In the genomic region with DNA sequence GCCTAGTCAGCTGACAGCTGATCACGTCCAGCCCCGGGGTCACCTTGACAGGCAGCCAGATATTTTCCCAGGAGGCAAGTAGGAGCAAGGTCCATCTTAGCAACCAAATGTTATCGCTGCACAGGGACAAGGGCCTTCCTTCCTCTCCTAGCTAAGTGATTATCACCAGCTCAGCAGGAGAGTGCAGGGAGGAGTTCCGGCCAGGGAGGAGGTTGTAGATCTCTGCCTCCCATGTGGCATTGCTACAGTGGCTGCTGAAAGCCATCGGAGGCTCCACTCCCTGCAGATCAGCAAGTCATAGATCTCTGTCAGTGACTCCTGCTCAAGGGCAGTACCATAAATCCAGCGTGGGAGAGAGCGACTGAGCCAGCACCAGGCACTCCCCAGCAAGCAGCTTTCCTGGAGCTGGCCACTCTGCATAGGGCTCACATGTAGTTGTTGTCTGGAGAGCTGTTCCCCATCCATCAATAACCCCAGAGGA, we compare ENCODE assay signal across 9 mouse cellular contexts. TPM values are rescaled to one million over a fixed set of nuclear protein-coding genes. Genes with fewer than 3 reads are reported as not detected.
DNase-seq lines count a peak whose midpoint lies in the region; ATAC-seq and TF ChIP-seq lines count a peak whose summit lies in the region.
"Had no signal": no experiment of that assay in that cellular context is flagged by ENCODE, and none has a peak within 500 bp of the region (broad histone marks: within the 10 kb centered on the region; RNA-seq: fewer than 3 reads in every experiment).

No protein-coding gene starts in this region.

- WGBS in heart, embryonic 16.5 days, result 11% methylated on average over 7 of the region's 7 CpGs
- 1% methylated on average over 7 of the region's 7 CpGs for WGBS in kidney, postnatal 0 days
- 7% methylated on average over 7 of the region's 7 CpGs for WGBS in neural tube, embryonic 15.5 days

- TF ChIP-seq CTCF in kidney, postnatal 0 days (IDR thresholded peaks at IDR 0.05; ENCODE audit: low read depth), result no peak

- H3K36me3 ChIP-seq in megakaryocyte, embryonic 14.5 days (replicated peaks; ENCODE audit: low read length), result no peaks in the 10 kb centered on the region
- H3K36me3 ChIP-seq in heart, embryonic 16.5 days (ENCODE audit: control insufficient read depth, insufficient read depth), result no peaks in the 10 kb centered on the region
- H3K36me3 ChIP-seq in kidney, postnatal 0 days (ENCODE audit: insufficient read depth, low read length), result no peaks in the 10 kb centered on the region
- no peaks in the 10 kb centered on the region for H3K36me3 ChIP-seq in neural tube, embryonic 15.5 days

- no peak overlapping the region for H3K9ac ChIP-seq in heart, embryonic 16.5 days (ENCODE audit: low read length)
- H3K9ac ChIP-seq in kidney, postnatal 0 days (ENCODE audit: low read depth, low read length), result no peak overlapping the region
- H3K9ac ChIP-seq in neural tube, embryonic 15.5 days (replicated peaks), result no peak overlapping the region

- peak overlapping the region; percentile 49 for H3K27ac ChIP-seq in heart, embryonic 16.5 days (ENCODE audit: low read length)
- H3K27ac ChIP-seq in kidney, postnatal 0 days, result no peak overlapping the region
- H3K27ac ChIP-seq in neural tube, embryonic 15.5 days (replicated peaks), result peak overlapping the region; percentile 72

- DNase-seq in kidney, postnatal 0 days (ENCODE audit: low spot score), result peak; percentile 82
- DNase-seq in urinary bladder, postnatal 14 days (ENCODE audit: low spot score), result no peak
- no peak for DNase-seq in right cerebral cortex, postnatal 25 days

- peak overlapping the region; percentile 34 for H3K4me3 ChIP-seq in megakaryocyte, embryonic 14.5 days (replicated peaks)
- H3K4me3 ChIP-seq in heart, embryonic 16.5 days (ENCODE audit: low read length), result no peak overlapping the region
- H3K4me3 ChIP-seq in kidney, postnatal 0 days (replicated peaks; ENCODE audit: low read depth, low read length), result no peak overlapping the region
- H3K4me3 ChIP-seq in neural tube, embryonic 15.5 days (replicated peaks), result no peak overlapping the region

- peaks cover 34% of the 10 kb centered on the region for H3K27me3 ChIP-seq in megakaryocyte, embryonic 14.5 days (replicated peaks)
- no peaks in the 10 kb centered on the region for H3K27me3 ChIP-seq in heart, embryonic 16.5 days (ENCODE audit: control insufficient read depth, insufficient read depth, low read length)
- H3K27me3 ChIP-seq in kidney, postnatal 0 days (ENCODE audit: insufficient read depth, low read length), result no peaks in the 10 kb centered on the region
- no peaks in the 10 kb centered on the region for H3K27me3 ChIP-seq in neural tube, embryonic 15.5 days (replicated peaks)

- H3K9me3 ChIP-seq in megakaryocyte, embryonic 14.5 days, result peaks cover 14% of the 10 kb centered on the region
- H3K9me3 ChIP-seq in heart, embryonic 16.5 days (replicated peaks; ENCODE audit: control insufficient read depth, low read length), result no peaks in the 10 kb centered on the region
- H3K9me3 ChIP-seq in kidney, postnatal 0 days (replicated peaks; ENCODE audit: low read length), result no peaks in the 10 kb centered on the region
- no peaks in the 10 kb centered on the region for H3K9me3 ChIP-seq in neural tube, embryonic 15.5 days (replicated peaks)

- no peak overlapping the region for H3K4me2 ChIP-seq in heart, embryonic 16.5 days (ENCODE audit: low read depth, low read length)
- peak overlapping the region; percentile 23; the same call in 1 of the 2 replicates for H3K4me2 ChIP-seq in kidney, postnatal 0 days (ENCODE audit: low read length)
- H3K4me2 ChIP-seq in neural tube, embryonic 15.5 days, result peak overlapping the region; percentile 22

- peaks cover 26% of the 10 kb centered on the region for H3K4me1 ChIP-seq in megakaryocyte, embryonic 14.5 days
- H3K4me1 ChIP-seq in heart, embryonic 16.5 days (ENCODE audit: control insufficient read depth, insufficient read depth, low read length), result no peaks in the 10 kb centered on the region
- H3K4me1 ChIP-seq in kidney, postnatal 0 days (replicated peaks; ENCODE audit: insufficient read depth, low read length), result no peaks in the 10 kb centered on the region
- H3K4me1 ChIP-seq in neural tube, embryonic 15.5 days, result peaks cover 16% of the 10 kb centered on the region

- no peak for ATAC-seq in megakaryocyte, adult 5-6 weeks (ENCODE audit: poor library complexity, severe bottlenecking)
- peak; percentile 83 for ATAC-seq in heart, embryonic 16.5 days (replicated peaks; ENCODE audit: extremely low read depth, insufficient read depth, low FRiP score)
- ATAC-seq in kidney, postnatal 0 days (replicated peaks; ENCODE audit: low FRiP score, low read depth), result peak; percentile 69; the same call in 1 of the 2 replicates
- peak; percentile 79 for ATAC-seq in neural tube, embryonic 15.5 days (ENCODE audit: low FRiP score)
- ATAC-seq in activated CD4-positive, CD25-positive, alpha-beta regulatory T cell, adult 4 months, result no peak

RNA-seq across cellular contexts. Expression of a gene that starts 34.5 kb away (rescaled TPM):
- not detected in 2 replicates for polyA plus RNA-seq in megakaryocyte, embryonic 14.5 days (2012; ENCODE audit: insufficient read depth, low replicate concordance)
- total RNA-seq in megakaryocyte, adult 5-6 weeks (2015), result not detected in 2 replicates
- not detected in 2 replicates for total RNA-seq in megakaryocyte, adult 5-6 weeks (2017)
- polyA plus RNA-seq in heart, embryonic 16.5 days (2015; fragmentation: Nextera tagmentation; extraction: Ambion mirVana), result 0.30 TPM in 1 of 2 replicates, not detected in the other
- polyA plus RNA-seq in kidney, postnatal 0 days (2015; fragmentation: Nextera tagmentation; extraction: Ambion mirVana), result not detected in 2 replicates
- 0.92 and 1.1 TPM in 2 replicates for polyA plus RNA-seq in neural tube, embryonic 15.5 days (2015; fragmentation: Nextera tagmentation; extraction: Ambion mirVana)
- polyA plus RNA-seq in activated CD4-positive, CD25-positive, alpha-beta regulatory T cell, adult 4 months (2017; shearing (Covaris generic)), result 10 to 100 TPM; 15.6 to 36.8 TPM

RNA-seq across cellular contexts. Expression of a gene that starts 48.7 kb away (rescaled TPM):
- polyA plus RNA-seq in megakaryocyte, embryonic 14.5 days (2012; ENCODE audit: insufficient read depth, low replicate concordance), result not detected in 2 replicates
- total RNA-seq in megakaryocyte, adult 5-6 weeks (2015), result not detected in 2 replicates
- not detected in 2 replicates for total RNA-seq in megakaryocyte, adult 5-6 weeks (2017)
- 0.04 and 0.12 TPM in 2 replicates for polyA plus RNA-seq in heart, embryonic 16.5 days (2015; fragmentation: Nextera tagmentation; extraction: Ambion mirVana)
- polyA plus RNA-seq in kidney, postnatal 0 days (2015; fragmentation: Nextera tagmentation; extraction: Ambion mirVana), result 0.18 and 0.31 TPM in 2 replicates
- polyA plus RNA-seq in neural tube, embryonic 15.5 days (2015; fragmentation: Nextera tagmentation; extraction: Ambion mirVana), result 5.1 and 5.7 TPM in 2 replicates
- polyA plus RNA-seq in activated CD4-positive, CD25-positive, alpha-beta regulatory T cell, adult 4 months (2017; shearing (Covaris generic)), result not detected
- total RNA-seq: CH12.LX had no signal

Comparison
In these comparisons a context has a peak if more than half of its experiments do, and no peak if none do; other contexts are left out.
1. ATAC-seq: peak in heart, embryonic 16.5 days (single experiment), kidney, postnatal 0 days (single experiment) and neural tube, embryonic 15.5 days (single experiment); none in megakaryocyte, adult 5-6 weeks (single experiment) and activated CD4-positive, CD25-positive, alpha-beta regulatory T cell, adult 4 months (single experiment).